Mouse (Mus musculus): ENCODE results near the gene Pld2.
"Not testable (repeated sequence)": the region's sequence is repeated elsewhere in the genome, so short reads cannot be mapped to it uniquely, and the experiment has no call there.

Pld2 gene

DNA sequence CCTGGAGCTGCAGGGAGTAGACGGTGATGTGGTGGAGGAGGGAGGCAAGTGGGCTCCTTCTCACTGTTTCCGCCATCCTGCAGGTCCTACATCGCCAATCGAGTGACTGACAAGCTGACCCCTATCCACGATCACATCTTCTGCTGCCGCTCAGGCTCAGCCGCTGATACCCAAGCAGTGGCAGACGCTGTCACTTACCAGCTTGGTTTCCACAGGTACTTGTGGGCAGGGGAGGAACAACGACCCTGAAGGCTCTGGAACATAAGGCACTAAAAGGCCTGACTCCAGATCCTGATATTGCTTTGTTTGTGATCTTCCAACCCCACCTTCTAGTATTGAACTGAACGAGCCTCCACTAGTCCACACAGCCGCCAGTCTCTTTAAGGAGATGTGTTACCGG lies 13.7 kb upstream of the Pld2 start:
- no peak for DNase-seq

DNA sequence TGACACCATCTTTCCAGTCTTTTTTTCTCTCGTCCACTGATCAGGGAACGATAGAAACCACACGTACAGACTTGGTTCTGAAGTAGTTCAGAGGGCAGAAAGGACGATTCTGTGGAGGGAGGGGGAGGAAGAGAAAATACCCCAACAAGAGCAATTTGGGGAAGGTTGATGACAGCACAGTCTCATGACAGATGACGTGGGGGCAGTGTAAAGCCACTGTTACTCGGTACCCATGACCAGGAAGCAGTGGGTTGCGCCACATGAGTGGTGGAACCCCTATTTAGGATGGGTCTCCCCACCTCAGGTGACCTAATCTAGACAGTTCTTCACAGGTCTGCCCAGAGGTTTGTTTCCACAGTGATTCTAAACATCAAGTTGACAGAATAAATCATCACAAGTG lies 11.3 kb upstream of the Pld2 start:
- DNase-seq: no peak

DNA sequence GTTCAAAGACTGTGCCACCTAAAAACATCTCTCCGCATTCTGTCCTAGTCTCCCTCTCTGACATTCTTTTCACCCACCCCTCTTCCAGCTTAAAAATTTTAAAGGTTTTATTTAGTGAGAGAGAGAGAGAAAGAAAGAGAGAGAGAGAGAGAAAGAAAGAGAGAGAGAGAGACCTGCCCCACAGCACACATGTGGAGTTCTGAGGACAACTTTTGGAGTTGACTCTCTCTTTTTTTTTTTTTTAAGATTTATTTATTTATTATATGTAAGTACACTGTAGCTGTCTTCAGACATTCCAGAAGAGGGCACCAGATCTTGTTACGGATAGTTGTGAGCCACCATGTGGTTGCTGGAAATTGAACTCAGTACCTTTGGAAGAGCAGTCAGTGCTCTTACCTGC lies 8.8 kb upstream of the Pld2 start:
- not testable (repeated sequence) for DNase-seq

DNA sequence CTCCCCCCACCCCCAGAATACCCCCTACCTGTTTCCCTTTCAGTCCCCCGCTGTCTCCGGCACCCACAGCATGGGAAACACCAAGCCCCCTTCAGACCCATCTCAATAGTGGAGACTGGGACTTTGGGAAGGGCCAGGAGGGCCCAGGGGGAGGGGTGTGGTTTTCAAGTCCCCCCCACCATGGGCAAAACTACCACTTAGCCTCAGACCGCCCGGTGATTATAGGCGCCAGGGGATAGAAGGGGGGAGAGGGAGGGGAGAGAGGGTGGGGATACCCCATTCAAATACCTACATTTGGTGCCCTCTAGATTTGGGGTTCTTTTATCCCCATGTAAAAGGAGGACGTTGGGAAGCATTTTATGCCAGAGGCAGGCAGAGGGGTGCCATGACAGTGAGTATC lies 7.0 kb upstream of the Pld2 start, which contains the start of gene Gm40193:
Gene Gm40193, minus strand, starts transcription at position 101 of the 400 bp plus-strand sequence.
- DNase-seq: no peak

DNA sequence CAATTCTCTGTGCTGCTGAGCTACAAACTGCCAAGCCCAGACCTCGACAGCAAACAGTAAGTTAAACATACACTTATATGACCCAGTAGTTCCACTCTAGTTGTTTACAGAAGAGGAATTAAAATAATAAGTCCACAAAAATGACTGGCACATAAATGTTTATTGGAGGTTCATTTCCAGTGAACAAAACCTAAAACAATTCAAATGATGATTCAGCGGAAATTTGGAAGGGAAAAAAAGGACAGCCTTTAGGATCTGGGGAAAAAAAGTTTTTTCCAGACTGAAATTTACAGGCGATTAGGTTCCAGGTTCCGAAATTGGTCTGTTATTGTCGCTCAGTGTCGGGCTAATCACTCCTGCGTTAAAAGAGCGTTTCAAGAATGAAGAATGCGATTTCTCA lies 441 bp upstream of the Pld2 start:
- no peak for DNase-seq

DNA sequence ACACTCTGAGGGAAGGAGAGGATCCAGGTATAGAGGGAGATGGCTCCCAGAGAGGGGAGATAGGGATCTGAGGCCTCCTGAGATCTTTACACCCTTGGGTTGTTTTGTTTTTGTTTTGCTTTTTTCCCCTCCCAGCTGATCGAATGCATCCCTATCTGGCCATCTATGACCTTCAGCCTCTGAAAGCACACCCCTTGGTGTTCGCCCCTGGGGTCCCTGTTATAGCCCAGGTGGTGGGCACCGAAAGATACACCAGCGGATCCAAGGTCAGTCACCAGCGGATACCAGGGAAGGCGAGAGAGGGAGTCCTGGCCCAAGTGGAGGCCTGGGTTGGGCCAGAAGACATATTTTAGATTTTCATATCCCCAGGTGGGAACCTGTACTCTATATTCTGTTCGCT lies 1.1 kb downstream of the Pld2 start:
- no peak for DNase-seq

DNA sequence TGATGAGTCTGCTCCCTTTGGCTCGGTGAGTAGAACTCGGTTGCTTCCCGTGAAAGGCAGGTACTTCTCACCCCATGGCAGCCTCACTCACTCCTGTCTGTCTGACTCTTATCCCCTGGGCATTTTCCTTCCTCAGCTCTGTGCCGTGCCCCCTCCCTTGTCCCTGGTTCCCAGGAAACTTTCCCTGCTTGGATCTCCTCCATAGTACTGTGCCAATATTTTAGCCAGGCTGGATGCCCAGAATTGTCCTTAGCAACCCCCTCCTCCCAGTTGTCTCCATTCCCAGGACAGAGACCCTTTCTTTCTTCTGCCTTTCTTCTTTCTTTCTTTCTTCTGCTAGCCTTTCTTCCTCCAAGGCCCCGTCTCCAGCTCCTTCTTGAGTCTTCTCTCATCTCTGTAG lies 1.6 kb downstream of the Pld2 start:
- no peak for DNase-seq

DNA sequence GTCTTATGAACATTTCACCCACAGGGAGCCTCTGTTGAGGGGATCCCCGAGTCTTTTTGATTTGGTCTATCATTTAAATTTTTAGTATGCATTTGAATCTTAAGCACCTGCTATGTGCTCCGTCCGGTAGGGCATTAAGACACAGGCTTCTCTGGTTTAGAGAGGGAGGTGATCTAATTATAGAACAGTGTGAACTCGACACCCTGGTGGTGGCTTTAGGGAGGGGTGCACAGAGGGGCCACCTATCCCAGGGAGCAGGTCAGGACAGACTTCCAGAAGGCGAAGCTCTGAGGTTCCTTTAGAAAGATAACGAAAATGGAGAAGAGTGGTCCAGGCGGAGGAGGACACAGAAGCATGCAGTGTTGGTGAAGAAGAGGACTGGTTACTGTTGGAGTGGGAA lies 4.6 kb downstream of the Pld2 start:
- DNase-seq: no peak

DNA sequence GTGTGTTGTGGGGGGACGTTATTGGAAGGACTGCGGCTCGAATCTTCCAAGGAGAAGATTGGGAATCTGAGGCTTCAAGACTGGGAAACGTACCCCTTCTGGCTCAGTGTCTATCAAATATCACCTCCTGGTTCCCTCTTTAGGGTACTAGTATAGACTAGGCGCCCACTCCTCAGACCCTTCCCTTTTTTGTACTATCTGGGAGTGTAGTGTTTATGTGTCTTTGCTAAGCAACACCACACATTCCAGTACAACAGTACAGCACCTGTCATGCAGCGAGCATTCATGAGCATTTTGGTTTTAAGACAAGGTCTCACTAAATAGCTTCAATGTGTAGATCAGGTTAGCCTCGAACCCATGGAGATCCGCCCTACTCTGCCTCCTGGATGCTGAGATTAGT lies 11.7 kb downstream of the Pld2 start:
- DNase-seq: no peak

DNA sequence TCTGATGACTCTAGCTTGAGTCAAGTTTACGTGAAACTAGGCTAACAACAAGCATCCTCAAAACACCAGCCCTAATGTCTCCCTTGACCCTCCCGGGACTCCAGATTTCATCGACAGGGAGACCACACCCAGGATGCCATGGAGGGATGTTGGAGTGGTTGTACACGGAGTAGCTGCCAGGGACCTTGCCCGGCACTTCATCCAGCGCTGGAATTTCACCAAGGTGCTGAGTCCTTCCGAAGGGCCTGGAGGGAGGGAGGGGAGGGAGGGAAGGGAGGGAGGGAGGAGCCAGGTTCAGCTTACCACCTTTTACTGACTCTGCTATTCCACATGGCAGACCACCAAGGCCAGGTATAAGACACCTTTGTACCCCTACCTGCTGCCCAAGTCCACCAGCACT lies 14.1 kb downstream of the Pld2 start:
- no peak for DNase-seq

DNA sequence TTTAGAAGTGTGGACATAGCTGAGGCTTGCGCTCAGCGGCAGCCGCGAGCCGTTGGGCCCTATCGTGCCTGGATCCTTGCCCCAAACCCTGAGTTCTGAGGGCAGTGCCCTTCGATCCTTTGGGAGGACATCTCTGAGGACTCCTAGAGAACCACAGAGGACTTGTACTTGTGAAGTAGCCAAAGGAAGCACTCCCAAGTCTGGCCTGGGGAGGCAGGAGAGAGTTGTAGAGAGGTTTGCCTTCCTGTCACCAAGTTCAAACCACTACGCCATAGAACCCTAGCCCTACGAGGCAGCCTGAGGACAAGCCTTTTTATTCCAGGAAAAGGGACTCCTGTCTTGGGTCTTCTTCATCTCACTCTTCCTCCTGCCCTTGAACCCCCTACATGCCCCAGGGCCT lies 17.7 kb downstream of the Pld2 start:
- no peak for DNase-seq

DNA sequence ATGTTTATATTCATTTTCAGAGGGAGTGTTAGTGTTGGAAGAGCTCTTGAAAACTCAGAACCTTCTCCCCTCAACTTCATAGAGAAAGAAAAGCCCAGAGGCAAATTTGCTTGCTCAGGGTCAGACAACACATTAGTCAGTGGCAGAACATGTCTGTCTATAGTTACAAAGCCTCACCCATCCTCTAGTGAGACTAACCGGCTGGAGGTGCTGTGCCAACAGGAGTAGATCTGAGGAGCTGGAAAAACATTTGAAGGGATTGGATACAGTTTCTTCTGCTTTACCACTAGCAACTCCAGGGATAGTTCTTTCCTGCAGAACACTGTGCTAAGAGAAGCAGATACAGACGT lies 22.0 kb downstream of the Pld2 start:
- DNase-seq: no peak

DNA sequence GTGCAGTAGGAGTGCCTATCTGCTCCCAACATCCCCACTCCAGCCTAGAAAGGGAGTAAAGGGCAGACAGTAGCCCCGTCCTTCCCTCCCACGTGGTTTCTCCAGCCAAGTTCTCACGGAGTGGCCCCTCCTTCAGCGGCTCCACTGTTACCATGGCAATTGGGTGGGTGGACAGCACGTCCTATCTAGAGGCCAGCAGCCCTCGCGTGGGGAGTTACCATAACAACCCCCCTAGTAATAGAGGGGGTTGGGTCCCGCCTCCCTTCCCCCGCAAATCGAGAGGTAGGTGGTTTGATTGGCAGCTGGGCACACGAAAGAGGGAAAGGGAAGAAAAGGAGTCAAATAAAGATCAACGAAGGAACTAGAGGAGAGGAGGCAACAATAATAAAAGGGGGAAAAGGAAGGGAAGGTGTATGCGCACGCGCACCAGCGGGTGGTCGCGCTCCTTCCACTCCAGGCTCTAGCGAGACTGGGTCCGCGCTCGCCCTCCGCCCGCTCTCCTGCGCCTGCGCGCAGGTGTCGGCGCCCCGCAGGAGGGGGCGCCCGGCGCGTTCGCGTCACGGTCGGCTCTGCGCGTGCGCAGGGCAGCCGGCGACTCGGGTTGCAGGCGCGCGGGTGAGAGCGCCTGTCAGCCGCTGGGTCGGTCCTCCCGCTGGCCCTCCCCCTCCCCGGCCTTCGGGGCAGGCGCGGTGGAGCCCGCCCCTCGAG lies 22.6 kb downstream of the Pld2 start, which contains the start of gene Mink1:
Gene Mink1, plus strand, starts transcription at position 595 of the 708 bp plus-strand sequence.
- peak; percentile 89 for DNase-seq

DNA sequence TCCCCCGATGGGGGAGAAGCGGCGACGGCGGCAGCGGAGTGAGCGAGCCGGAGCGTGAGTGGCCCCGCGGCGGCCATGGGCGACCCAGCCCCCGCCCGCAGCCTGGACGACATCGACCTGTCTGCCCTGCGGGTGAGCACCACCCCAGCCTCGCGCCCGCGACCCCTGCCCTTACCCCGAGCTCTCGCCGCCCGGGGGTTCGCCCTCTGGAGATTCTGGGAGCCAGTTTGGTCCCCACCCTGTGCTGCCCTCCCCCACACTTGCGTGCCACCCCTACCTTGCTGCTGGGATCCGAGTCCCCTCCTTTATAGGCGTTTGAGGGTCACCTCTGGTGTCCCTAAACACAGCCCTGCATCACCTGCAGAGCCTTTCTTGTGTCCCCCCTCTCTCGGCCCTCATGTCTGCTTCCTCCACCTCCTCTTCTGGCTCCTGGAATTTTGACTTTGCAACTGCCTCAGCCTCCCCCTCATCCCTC lies 23.2 kb downstream of the Pld2 start:
- DNase-seq: no peak

DNA sequence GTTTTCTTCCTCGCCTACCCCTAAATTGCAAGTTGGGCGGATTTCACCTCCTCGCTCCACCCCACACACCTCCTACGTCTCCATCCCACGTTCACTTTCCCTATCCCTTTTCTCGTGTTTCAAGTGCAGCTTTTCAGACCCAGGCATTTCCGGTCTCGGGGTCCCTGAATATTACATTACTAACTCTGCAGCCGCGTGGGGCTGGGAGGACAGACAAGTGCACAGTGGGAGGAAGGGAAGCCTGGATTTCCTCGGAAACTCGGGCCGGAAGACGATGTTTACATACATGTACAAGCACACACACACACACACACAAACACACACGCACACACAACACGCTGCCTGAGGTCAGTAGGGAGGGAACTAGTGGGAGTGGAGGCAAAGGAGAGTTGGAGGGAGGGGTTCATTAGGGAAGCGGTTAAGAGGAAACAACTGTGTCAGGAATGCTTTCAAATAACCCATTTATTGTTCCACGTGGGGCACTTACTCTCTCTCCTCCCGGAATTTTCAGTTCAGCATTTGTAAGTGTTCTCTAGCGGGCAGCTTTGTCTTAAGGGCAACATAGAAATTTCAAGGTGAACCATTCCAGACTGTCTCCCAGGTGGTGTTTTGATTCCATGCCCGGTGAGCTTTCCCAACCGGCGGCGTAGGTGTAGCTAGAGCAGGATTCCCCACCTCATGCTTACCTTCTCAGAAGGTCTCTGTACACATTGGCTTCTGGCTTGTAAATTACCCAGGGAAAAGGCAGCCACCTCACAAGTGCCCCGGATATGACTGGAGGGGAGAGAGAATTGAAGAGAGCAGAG lies 23.8 kb downstream of the Pld2 start:
- DNase-seq: no peak

DNA sequence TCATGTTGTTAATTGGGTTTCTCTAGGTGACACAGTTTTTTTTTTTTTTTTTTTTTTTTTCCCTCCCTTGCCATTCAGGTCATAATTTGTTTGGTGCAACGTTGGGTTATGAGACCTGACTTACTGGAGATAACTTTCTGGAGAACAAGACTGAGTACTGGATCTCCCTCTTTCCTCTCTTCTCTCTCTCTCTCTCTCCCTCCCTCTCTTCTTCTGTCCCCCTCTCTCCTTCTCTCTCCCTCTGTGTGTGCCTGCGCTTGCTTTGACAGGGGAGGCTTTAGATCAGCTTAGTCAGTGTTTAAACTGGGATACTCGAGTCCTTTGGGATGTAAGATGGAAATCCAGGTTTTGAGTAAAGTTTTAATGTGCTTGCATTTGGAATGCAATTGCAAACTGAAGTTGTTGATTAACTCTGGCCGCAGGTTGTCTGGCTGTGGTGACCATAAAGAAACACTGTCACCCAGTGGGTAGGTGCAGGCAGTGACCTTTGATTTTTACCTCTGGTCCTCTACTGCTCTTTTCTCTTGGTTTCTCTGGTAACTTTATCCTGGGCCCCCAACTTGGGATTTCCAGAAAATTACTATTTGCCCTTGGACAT lies 24.5 kb downstream of the Pld2 start:
- DNase-seq: no peak

DNA sequence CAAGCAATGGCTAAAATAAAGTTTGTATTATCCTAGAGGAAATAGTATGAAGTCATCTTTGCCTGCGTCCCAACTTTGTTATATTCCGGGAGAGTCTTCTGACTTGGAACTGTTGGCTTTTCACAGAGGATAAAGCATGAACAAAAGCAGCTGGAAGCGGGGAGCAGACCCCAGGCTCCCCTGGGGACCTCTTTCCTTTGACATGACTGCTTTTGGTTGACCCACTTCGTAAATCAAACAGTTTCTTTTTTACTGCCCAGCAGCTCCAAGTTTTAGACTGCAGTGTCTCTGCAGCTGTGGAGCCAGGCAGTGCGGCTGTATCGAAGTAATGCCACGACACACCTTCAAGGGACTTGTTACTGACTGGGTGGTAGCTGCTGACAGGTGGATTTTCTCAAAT lies 26.7 kb downstream of the Pld2 start:
- DNase-seq: no peak

DNA sequence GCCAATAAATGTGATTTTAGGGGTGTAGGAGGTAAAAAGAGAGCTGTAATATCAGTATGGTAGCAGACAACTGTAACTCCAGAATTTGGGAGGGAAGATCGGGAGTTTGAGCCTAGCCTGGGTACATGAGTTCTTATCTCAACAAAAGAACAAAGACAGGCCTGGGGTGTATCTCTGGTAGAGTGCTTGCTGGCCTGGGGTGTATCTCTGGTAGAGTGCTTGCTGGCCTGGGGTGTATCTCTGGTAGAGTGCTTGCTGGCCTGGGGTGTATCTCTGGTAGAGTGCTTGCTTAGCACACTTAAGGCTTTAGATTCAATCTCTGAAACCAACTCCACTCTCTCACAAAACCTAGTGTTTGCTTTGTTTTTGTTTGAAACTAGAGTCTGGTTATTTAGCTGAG lies 30.8 kb downstream of the Pld2 start:
- not testable (repeated sequence) for DNase-seq

DNA sequence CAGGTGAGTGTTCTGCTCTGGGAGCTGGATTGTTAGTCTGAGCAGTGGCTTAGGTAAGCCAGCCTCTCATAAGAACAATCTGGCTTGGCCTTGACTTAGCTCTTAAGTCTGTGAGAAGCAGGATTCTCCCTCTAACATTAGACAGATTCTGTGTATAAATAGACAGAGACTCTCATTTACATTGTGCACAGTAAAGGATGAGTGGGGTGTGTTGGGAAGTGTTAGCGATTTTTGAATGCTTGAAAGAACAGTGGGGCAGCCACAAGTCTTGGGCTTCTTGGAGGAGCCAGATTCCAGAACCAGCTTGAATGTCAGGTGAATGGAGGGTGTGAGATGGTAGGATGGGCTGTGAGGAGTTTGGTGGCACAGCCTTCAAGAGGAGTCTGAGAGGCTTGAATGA lies 31.8 kb downstream of the Pld2 start:
- DNase-seq: no peak

DNA sequence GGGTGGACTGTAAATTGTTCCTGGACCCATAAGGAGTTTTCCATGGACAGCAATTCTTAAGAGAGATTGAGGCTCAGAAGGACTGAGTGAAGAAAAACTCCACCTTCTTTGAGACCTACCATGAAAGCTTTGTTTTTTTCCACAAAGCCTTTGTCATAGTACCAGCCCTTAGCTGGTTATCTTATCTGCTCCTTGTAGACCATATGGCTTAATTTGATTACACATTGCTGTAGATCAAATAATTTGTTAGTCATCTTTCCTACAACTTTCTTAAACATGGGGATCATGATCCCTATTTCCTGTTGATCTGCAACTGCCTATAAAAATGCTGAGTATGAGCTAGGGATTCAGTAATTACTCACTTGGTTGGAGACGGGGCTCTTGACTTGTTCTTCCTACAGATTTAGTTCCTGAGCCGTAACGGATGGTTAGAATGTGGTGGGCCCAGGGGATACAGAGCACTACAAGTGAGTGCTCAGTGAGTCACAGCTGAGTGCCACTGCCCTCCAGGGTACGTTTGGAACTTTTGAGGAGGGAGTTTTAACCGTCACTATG lies 32.6 kb downstream of the Pld2 start:
- no peak for DNase-seq

DNA sequence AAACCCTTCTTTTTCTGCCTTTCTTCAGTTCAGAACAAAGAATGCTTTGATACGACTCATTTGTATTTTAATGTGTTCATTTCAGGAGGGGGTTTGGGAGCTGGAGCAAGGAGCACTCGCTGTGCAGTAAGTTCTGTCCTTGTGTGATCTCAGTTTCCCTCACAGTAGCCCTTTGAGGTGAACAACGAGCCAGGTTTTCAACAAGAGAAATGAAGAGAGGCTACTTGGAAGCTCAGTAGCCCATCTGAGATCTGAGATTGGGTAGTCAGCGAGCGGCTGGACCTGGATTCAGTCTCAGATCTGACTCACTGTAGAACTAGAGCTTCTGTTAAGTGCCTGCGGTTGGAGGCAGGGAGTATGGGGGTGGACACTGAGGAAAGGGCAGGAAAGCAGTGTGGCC lies 34.0 kb downstream of the Pld2 start:
- DNase-seq: no peak

DNA sequence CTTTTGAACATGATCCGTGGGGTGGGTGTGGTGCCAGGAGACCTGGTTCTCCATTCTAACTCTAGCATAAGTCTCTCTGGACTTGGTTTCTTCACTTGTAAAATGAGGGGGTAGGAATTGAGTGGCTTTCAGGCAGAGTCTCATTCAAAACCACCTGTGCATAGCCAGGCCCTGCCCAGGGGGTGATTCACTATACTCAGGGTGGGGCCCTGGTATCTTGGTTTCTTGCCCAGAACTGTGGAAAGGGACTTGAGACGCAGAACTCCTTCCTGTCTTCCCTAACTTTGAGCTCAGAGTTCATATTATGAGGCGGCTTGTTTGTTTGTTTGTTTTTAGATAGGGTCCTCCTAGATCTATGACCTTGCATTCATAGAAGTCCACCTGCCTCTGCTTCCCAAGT lies 37.3 kb downstream of the Pld2 start:
- DNase-seq: no peak

DNA sequence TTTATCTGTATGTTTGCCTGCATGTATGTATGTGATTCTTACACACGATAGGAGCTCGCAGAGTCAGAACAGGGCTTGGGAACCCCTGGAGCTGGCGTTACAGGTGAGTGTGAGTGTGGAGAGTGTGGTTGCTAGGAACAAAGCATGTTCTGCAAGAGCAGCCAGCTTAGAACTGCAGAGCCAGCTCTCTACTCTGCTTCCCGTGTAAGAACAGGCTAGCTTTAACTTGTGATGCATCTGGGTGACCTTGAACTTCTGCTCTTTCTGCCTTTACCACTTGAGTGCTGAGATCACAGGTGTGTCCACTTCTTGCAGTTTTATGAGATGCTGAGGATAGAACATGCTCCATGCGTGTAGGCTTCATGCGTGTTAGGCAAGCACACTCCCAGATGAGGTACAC lies 39.1 kb downstream of the Pld2 start:
- no peak for DNase-seq
